Mouse (Mus musculus) fat pad, adult 2 months (tissue): ENCODE results near the gene Stoml1.

ENCODE experiments used
- DNase-seq: peaks from one replicate; pipeline ENCODE4 v3.0.0-alpha.2; 2011; ENCODE audit warnings: low read depth, low spot score; ENCODE audit errors: extremely low read depth

Stoml1 gene

DNA sequence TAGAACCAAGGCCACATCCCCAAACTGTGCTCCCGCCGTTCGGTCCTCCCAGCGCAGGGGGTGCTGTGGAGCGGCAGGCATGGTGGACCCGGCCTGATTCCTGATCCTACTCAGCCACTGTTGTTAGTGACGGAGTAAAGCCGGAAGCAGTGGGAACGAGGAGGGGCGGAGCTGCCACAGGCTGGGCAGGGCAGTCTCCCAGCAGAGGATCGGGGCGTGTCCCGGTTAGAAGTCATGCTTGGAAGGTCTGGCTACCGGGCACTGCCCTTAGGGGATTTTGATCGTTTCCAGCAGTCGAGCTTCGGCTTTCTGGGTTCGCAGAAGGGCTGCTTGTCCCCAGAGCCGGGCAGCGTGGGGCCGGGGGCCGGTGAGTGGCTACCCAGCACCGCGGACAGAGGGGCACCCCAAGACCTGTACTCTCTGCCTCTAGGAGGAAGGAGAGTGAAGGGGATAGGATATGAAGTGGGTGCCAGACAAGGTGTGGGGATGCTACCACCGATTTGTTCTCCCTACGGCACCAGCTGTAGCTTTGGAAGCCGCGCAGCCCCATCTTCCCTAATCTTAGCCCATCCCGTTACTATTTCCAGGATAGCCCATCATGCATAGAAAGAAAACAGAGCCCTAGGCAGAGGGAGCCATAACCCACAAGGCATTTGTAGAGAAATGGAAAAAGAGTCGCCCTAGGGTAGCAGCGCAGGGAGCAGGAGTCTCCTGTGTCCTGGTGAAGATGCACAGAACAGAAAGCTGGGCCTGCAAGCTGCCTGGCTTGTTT lies at the start of gene Stoml1:
TSS of gene Stoml1 (plus strand) at position 132 of the 772 bp plus-strand sequence.
- DNase-seq, result no peak

DNA sequence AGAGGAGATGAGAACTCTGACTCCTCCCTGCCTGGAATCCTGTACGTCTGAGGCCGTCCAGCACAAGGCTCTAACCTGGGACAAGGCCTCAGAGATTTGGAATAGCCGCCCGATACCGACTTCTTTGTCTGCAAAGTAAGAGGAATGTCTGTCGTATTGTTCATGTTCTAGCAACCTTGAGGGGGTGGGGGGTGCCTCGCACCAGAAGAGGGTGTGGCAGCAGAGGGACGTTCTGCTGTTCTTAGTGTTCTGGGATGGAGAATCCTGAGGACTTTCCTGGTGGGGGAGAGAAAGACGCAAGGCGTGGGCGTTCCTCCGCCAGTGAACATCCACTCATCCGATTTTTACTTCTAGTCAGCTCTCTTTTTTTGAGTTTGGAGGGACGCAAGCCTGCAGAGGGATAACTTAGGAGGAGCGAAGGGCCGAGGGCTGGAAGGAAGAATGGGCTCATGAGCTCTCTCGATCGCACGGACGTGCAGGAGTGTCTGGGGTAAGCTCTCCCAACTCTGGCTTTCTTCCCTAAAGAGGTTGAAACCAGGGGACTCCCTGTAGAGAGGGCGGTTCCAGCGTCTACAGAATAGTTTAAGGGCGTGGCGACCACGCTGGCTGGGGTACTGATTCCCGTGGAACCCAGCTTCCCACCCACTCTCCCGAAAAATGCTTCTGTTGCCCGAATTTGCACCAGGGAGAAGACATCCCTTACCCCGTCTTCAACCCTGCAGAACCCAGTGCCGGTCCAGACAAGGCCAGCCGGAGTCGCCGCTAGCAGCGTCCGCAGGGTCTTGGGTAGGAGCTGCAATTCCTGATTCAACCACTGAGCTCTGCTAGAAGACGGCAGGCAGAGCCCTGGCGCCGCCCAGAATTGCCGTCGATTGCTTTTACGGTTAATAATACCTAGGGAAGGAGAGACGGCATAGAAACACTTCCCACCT lies 49.2 kb upstream of the Stoml1 start, which contains the start of the genes Islr and Islr2:
TSS of gene Islr (minus strand) at position 791 of the 932 bp plus-strand sequence.
TSS of gene Islr2 (minus strand) at position 804 of the 932 bp plus-strand sequence.
- DNase-seq, result no peak

DNA sequence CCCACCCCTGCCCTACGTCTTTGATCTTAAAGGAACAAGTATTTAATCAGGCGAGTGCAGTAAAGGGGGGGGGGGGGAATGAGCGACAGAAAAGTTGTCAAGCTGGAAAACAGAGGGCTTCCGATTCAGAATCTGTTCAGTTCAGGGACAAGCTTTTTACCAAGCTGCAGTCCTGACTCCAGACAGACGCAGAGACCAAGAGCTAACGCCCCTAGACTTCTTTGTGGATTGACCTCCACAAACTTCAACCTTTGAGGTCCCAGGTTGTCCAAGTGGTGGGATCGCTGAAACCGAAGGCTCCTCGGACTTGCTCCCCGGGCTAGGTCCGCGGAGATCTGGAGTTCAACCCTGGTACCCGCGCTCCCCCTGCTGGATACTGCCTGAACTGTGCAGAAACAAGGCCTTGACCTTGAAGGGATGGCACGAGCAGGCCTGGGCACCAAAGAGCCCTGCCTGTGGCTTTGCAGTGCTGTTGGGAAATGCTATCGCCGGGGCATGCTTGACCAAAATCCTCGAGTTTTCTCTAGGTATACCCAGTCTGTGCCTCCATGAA lies 48.4 kb upstream of the Stoml1 start:
- DNase-seq, result no peak

DNA sequence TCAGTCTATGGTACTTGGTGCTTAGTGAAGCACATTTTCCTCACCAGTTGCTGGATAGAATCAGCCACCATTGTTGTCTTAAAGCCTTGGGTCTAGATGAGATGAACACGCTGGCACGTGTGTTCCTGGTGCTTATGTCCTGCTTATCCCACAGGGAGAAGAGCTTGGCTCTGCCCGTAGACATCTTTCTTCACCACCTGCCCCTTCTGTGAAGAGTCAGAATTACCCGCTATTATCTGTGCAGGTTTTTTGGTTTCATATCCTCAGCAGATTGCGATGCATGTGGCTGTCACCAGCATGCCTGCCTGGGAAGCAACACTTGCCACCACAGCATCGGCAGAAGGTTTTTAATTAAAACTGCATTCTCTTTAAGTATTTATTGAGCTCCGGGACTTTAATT lies 47.0 kb upstream of the Stoml1 start:
- DNase-seq, result no peak

DNA sequence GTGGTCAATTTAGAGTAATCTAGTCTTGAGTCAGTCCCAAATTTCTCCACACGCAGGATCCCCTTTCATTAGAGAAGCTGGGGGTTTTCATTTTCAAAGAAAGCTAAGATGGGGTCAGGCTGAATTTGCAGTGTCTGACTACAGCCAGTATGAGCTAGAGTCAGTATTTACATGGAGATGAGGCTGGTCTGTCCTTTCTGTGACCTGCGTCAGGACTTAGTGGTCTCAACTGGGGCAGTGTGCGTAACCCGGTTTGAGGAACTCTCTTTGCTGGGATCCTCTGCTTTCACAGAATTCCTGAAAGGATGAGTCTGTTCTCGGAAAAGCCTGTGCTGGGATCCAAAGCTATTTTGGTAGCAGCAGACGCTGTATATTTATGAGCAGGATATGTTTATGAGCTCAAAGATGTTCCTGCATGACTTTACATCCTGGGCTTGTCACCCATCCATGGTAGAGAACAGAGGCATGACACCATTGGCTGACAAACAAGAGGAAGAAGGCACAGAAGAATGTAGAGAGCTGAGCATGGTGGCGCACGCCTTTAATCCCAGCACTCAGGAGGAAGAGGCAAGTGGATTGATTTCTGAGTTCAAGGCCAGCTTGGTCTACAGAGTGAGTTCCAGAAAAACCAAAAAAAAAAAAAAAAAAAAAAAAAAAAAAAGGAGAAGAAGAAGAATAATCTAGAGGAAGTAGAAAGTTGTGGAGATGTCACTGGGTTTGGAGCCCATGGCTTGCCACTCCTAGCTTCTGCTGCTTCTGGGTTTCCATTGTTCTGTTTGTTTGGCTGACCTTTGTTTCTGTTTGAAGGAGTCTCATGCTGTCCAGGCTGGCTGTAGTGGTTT lies 43.3 kb upstream of the Stoml1 start:
- DNase-seq, result no peak

DNA sequence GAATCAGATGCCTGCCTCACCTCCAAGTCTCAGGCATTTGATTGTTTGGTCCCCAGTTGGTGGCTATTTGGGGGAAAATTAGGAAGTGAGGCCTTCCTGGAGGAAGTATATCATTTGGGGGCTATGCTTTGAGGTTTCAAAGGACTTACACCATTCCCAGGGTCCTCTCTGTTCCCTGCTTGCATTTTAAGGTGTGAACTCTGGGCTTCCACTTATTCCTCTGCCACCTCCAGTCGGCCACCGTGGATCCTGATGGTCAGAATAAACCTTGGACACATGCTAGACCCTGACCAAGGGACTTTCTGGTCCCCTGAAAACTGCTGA lies 42.7 kb upstream of the Stoml1 start:
- DNase-seq, result no peak

DNA sequence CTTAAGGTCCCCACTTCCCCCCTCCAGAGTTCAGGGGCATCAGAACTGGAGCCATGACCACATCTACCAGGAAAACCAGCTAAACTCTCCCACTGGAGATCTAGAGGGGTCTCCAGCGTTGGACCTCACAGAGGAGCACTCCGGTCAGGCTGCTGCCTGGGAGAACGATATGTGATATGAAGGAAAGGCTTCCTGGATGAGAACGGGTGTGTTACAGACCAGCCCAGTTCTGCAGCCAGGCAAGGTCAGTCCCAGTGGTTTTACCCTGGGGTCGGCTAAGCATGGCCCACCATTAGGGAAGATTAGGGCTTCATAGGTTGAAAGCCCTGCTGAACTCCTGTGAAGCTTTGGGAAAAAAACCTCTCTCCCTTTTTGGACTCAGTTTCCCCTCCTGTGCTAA lies 39.6 kb upstream of the Stoml1 start:
- no peak for DNase-seq

DNA sequence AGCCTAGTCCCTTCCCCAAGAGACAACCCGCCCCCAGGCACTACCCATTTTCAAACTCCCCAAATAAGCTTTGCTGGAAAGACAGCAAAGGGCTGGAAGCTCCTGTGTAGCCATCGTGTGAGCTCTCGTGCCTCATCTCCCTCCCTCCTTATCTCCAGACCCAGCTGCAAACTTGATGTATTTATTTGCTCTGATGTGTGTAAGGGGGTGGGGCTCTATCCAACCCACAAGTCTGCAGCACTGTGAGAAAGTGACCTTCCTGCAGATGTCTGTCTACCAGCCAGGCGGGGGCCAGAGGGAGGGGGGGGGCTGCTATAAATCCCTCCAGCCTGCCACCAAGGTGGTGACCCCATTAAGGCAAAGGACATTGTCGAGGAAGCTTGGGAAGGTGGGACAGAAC lies 39.1 kb upstream of the Stoml1 start:
- no peak for DNase-seq

DNA sequence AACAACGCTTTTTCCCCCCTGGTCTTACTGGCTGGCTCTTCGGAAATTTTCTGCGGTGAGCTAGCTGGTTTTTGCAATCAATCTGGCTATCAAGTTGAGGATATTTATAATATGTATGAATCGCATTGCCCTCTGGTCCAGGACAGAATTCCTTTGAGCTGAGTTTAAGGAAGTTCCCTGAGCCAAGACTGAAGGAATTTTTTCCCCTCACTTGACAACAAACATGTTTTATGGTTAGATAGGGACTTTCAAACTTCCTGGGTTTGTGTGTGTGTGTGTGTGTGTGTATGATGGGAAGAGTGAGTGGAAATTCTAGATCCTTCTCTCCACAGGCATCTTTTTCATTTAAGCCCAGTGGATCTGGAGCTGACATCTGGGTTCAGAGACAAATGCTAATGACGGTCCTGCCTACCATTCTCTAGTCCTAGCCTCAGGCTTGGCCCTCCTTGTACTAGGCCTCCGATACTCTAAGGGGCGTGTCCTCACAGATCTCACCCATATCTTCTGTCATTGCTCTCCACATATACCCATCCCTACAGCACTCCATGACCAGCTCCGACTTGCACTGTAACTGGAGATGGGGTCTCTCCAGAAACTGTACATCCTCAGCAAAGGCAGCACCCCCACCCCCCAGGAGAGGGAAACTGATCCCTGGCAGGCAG lies 38.3 kb upstream of the Stoml1 start:
- no peak for DNase-seq

DNA sequence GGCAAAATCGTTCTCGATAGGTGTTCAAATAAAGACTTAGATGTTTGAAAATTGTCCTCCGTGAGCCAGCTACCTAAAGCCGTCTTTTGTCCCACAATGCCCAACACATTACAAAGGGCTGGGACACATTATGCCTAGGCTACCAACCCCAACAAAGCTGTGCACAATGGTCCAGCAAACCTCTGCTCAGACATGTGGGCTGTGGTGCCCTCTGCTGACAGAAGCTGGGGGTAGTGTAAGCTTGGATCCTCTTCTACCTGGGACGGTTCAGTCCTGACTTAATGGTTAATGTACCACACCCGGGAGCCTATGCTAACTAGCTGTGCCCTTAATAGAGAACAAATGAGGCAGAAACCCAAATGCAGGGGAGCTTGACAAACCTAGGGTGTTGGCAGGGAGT lies 36.6 kb upstream of the Stoml1 start:
- DNase-seq, result no peak

DNA sequence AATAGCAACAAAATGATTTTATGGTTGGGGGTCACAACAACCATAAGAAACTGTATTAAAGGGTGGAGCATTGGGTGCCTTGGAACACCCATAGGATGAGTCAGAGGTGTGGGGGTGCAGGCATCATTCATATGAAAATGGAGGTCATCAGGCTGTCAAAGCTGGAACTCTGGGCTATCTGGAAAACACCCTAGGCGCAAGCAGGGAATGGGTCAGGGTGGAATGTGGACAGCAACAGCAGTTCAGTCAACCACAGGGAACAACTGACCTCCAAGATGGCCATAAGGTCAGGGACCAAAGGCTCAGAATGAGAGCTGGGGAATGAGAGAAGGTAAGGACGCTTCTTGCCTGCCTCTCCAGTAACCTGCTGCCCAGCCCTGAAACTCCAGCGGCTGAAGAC lies 34.4 kb upstream of the Stoml1 start:
- no peak for DNase-seq

DNA sequence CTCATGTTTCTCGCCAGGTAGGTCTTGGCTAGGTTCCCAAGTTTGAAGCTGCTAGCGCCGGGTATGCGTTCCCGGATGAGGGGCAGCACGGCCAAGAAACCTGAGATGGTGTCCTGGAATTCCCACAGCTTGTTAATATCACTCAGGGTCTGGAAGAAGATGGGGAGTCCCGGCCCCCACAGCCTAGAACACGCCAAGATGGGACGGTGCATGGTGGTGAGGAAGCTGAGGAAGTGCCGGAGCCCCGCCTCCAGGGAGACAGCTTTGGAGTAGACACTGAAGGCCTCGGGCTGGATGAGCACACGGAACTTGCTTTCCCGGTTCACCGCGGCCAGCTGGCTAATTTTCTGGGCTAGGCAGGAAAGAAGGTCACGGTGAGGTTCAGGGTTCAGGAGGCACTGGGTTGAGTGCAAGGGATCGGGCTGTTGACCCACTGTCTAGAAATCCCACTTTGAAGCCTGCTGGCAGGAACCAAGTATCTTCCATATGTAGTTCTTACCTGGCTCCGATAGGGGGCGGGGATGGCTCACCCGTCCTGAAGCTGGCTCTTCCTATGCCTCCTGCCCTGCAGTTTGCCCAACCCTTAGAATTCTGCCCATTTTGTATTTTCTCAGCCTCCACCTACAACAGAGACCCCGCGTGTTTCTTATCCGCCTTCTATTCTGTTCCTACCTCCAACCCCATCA lies 32.6 kb upstream of the Stoml1 start:
- DNase-seq, result no peak

DNA sequence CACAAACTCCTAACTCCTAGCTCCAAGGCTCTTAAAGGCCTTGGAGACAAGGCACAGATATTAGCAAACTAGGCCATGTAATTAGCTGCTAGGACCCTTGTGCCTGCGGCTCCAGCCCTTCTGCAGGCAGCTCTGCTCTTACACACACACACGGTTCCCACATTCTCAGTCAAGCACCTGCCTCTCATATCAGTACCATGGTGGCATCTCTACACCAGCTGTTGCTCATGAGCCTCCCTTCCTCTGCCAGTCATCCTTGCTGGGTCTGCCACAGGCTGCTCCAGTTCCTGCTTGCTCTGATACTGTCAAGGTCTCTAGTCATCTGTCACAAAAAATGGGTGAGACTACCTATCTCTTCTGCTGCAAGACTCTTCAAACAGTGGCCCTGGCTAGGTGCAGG lies 28.6 kb upstream of the Stoml1 start:
- no peak for DNase-seq

DNA sequence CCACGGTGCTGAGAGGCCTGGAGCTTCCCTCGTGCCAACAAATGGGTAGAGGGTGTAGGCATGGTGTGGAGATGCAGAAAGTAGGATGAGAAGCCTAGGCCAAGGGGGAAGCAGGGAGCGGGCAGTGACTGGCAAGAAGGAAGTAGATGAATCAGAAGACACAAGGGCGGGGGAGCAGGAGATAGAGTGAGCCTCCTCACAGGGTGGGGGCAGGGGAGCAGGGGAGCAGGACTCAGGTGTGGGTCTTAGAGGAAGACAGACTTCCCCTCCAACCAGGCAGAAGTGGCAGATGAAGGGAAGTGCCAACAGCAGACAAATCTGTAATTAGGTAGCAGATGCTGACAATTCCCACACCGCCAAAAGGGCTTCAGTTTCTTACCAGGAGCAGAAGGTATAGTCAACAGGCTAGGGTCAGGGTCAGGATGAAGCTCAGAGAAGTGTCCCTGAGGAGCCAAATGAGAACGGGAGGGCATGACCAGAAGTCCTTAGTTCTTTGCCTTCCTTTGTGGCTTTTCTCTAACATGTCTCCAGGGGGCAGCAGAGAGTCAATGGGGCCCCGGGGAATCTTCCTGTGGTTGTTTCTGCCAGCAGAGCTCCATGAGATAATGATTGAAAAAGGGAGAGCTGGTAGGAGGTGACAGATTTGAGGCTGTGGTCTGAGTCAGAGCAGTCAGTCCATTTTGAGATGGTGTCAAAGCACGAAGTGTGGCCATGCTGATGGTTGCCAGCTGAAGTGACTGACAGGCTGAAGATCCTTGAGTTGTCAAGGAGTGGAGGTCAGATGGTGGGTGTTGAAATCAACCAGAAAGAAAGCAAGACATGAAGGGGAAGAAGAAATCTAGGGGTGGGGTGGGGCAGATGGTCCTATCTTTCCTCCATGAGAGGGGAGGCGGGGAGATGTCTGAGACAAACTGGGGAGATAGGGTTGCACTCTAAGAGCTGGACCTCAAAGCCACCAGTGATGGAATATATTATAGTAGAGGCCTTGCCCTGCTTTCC lies 26.8 kb upstream of the Stoml1 start:
- DNase-seq, result no peak

DNA sequence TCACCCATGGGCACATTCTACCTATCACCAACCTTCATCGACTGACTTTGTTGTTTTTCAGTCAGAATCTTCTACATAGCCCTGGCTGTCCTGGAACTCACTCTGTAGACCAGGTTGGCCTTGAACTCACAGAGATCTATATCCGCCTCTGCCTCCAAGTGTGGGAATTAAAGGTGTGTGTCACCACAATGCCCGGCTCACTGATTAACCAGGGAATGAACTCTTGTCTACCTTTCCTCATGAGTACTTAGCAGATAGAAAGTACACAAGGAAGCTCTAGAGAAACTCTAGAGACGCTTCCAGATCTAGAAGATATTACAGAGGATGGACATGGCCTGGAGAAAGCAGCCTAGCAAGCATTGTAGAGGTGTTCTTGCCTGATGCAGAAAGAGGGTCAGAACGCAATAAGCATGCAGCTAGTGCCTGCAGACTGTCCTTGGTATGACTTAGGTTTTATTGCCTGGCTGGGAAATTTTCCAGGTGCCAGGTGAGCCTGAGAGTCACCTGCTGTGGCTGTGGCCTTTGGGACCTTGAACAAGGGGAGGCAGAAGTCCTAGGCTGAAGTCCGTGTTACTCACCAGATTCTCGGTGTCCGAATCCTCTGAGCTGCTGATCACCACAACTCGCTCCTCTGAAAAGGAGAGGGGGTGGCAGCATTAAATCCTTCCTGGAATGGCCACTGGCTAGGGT lies 24.0 kb upstream of the Stoml1 start:
- no peak for DNase-seq

DNA sequence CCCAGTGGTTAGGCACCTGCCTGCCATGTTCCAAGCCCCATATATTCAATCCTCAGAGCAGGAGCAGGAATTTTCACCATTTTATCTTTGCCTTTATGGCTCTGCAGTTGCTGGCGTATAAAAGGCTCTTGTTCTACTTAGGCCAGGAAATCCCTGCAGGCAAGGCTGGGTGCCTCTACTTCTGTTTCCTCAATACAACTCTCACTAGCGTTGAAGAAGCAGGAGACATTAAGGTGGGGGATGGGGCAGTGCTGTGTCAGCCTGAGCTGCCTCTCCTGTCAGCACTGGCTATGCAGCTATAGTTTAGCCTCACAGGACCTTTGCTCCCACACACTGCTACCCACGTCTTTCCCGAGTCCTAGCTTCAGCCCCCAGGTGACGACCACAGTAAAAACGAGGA lies 21.2 kb upstream of the Stoml1 start:
- no peak for DNase-seq

DNA sequence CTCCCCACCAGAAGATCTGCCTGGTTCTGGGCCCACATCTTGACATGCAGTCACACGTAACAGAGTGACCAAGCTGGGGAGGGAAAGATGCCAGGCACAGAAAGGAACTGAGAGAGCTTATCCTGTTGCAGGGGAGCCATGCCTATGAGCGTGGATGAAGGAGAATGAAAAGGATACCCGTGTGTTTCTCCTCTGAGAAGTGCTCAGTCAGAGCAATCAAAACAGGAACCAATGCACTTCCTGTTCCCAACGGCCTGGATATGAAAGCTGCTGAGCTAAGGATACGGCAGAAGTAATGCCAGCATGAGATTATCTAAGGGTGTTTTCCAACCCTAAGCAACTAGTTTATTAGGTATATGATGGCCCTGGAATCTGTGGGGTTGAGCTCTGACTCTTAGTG lies 20.6 kb upstream of the Stoml1 start:
- no peak for DNase-seq

DNA sequence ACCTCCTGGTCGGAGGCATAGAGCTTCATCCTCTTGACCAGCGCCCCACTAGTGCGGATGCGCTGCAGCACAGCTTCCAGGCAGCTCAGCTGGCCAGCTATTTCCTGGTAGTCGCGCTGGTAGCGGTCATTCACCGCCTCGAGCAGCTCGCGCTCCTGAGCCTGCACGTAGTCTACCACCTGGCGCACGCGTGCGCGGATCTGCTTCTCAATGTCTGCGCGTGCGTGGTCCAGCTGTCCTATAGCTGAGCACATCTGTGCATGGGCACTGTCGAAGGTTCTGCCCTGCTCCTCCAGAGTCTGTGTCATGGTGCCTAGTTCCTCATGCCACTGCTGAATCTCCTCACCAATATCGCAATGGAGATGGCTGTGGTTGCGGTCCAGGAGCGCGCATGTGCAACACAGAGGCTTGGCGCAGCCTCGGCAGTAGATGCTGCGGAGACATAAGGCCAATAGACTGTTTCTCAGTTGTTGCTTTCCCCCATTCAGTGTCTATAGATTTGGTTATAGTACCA lies 18.4 kb upstream of the Stoml1 start:
- no peak for DNase-seq
